Mouse (Mus musculus): Measurements from ENCODE around the gene Crls1.

DNA sequence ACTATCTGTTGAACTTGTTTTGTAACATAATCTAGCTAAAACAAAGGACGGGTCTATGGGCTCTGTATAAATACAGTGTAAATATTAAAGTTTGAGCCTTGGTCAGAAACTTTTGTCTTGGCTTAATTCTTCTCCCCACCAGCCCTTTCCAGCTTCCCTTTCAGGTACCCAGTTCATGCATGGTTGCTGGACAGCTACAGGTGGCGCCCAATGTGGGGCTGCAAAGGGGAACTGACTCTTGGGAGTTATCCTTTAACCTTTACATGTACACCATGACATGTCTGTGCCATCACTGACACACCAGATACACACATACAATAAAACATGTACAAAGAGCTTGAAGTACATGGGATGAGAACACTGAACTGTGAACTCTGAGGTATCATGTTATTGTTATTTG, 43.5 kb upstream of the Crls1 start:
- TF ChIP-seq MAX (IDR thresholded peaks at IDR 0.05; ENCODE audit: low read length) = no peak
- TF ChIP-seq CTCF (IDR thresholded peaks at IDR 0.05 in 2 of 3, conservative IDR thresholded peaks at IDR 0.05 in 1 of 3; ENCODE audit: control insufficient read depth in 1 of 3, insufficient read depth in 1 of 3, low read depth in 2 of 3, low read length in 3 of 3, poor library complexity in 1 of 3, severe bottlenecking in 1 of 3) = no peak
- TF ChIP-seq UBTF (IDR thresholded peaks at IDR 0.05; ENCODE audit: borderline replicate concordance, insufficient read depth, low read depth, low read length) = no peak
- TF ChIP-seq POLR2A (IDR thresholded peaks at IDR 0.05; ENCODE audit: control insufficient read depth in 1 of 2, insufficient read depth in 1 of 2, low read depth in 1 of 2, low read length in 2 of 2, poor library complexity in 1 of 2) = no peak
- no peak for TF ChIP-seq SIN3A (IDR thresholded peaks at IDR 0.05; ENCODE audit: low read length)

Data from MEL (cell line).